ENCODE assay signal across 8 mouse cellular contexts in the genomic region with DNA sequence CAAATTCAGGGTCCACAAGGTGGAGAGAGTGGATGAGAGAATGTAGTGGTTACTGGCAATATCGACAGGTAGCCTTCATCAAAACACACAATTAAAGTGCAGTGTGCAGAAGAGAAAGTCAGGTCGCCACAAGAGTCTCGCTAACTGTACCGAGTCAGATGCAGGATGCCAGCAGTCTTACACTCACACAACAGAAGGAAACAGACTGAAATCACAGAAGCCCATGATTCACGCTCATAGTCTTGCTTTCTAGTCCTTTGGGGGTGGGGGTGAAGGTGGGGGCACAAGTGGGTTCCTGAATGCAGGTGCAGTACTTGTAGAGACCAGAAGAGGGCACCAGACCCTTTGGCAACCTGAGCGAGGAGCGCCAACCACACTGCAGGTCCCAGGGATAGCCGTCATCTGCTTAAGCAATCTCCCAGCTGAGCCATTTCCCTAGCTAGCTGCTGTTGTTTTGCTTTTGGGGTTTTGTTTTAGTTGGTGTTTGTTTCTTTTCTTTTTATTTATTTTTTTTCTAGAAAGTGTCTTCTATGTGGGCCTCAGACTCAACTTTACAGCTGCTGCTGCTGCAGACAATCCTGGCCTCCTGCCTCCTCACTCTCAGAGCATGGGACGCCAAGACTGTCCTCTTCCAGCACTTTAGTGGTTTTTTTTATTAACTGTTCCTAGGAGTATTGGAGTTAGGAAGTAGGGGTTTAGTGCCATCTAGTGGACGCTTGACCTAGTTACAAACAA.
A peak's percentile ranks its signal among the peaks of the same experiment; 100 is the strongest.
DNase-seq lines count a peak whose midpoint lies in the region; ATAC-seq and TF ChIP-seq lines count a peak whose summit lies in the region.

No protein-coding gene starts in this region.

- no peaks in the 10 kb centered on the region for H3K9me3 ChIP-seq in CH12.LX (replicated peaks; ENCODE audit: low read length)
- H3K9me3 ChIP-seq in forebrain, embryonic 10.5 days, result no peaks in the 10 kb centered on the region
- H3K9me3 ChIP-seq in heart, embryonic 15.5 days (replicated peaks), result no peaks in the 10 kb centered on the region
- no peaks in the 10 kb centered on the region for H3K9me3 ChIP-seq in liver, embryonic 14.5 days (ENCODE audit: control insufficient read depth, low read length)
- no peaks in the 10 kb centered on the region for H3K9me3 ChIP-seq in neural tube, embryonic 11.5 days (ENCODE audit: control insufficient read depth, low read length)
- no peaks in the 10 kb centered on the region for H3K9me3 ChIP-seq in stomach, postnatal 0 days (ENCODE audit: control insufficient read depth, low read length)

- peaks cover 5 to 27% of the 10 kb centered on the region in 2 experiments; a peak in 3 of 4 replicates for H3K4me1 ChIP-seq in CH12.LX (ENCODE audit: control insufficient read depth in 1 of 2, insufficient read depth in 2 of 2)
- peaks cover 20% of the 10 kb centered on the region for H3K4me1 ChIP-seq in forebrain, embryonic 10.5 days
- H3K4me1 ChIP-seq in heart, embryonic 15.5 days (replicated peaks), result peaks cover 12% of the 10 kb centered on the region
- no peaks in the 10 kb centered on the region for H3K4me1 ChIP-seq in liver, embryonic 14.5 days (replicated peaks; ENCODE audit: control insufficient read depth in 2 of 2, insufficient read depth in 2 of 2, low read length in 1 of 2)
- peaks cover 7% of the 10 kb centered on the region; the same call in 1 of the 2 replicates for H3K4me1 ChIP-seq in neural tube, embryonic 11.5 days (ENCODE audit: control insufficient read depth, insufficient read depth, low read length)
- H3K4me1 ChIP-seq in stomach, postnatal 0 days (replicated peaks; ENCODE audit: control insufficient read depth, insufficient read depth), result no peaks in the 10 kb centered on the region

- peak; percentile 77 to 90 for TF ChIP-seq CTCF in CH12.LX (conservative IDR thresholded peaks at IDR 0.05 in 1 of 2, IDR thresholded peaks at IDR 0.05 in 1 of 2; ENCODE audit: low read depth in 2 of 2, low read length in 2 of 2)
- peak; percentile 94 for TF ChIP-seq CTCF in liver, embryonic 14.5 days (IDR thresholded peaks at IDR 0.05; ENCODE audit: low read depth)
- peak; percentile 85 for TF ChIP-seq CTCF in stomach, postnatal 0 days (IDR thresholded peaks at IDR 0.05; ENCODE audit: low read depth)

- WGBS in forebrain, embryonic 10.5 days, result 24% methylated on average over 10 of the region's 10 CpGs
- 18% methylated on average over 10 of the region's 10 CpGs for WGBS in heart, embryonic 15.5 days
- 22% methylated on average over 10 of the region's 10 CpGs for WGBS in liver, embryonic 14.5 days (ENCODE audit: insufficient replicate concordance)
- WGBS in neural tube, embryonic 11.5 days, result 20% methylated on average over 10 of the region's 10 CpGs
- WGBS in stomach, postnatal 0 days, result 20% methylated on average over 10 of the region's 10 CpGs

- H3K4me2 ChIP-seq in CH12.LX (ENCODE audit: insufficient read depth, low read depth, poor library complexity, severe bottlenecking), result peak overlapping the region; percentile 93; the same call in 1 of the 2 replicates
- H3K4me2 ChIP-seq in heart, embryonic 15.5 days, result peak overlapping the region; percentile 49
- H3K4me2 ChIP-seq in liver, embryonic 14.5 days (ENCODE audit: low read depth), result peak overlapping the region; percentile 56
- peak overlapping the region; percentile 28; the same call in 1 of the 2 replicates for H3K4me2 ChIP-seq in neural tube, embryonic 11.5 days (ENCODE audit: low read depth)
- H3K4me2 ChIP-seq in stomach, postnatal 0 days (replicated peaks; ENCODE audit: low read depth), result peak overlapping the region; percentile 35; the same call in 1 of the 2 replicates

- peaks cover 0 to 7% of the 10 kb centered on the region in 2 experiments for H3K36me3 ChIP-seq in CH12.LX (replicated peaks in 1 of 2; ENCODE audit: control insufficient read depth in 1 of 2, insufficient read depth in 1 of 2, low read length in 1 of 2)
- no peaks in the 10 kb centered on the region for H3K36me3 ChIP-seq in forebrain, embryonic 10.5 days (replicated peaks)
- H3K36me3 ChIP-seq in heart, embryonic 15.5 days, result peaks cover 8% of the 10 kb centered on the region; the same call in 1 of the 2 replicates
- no peaks in the 10 kb centered on the region for H3K36me3 ChIP-seq in liver, embryonic 14.5 days (replicated peaks; ENCODE audit: control insufficient read depth, insufficient read depth, low read depth)
- H3K36me3 ChIP-seq in neural tube, embryonic 11.5 days (ENCODE audit: control insufficient read depth, insufficient read depth, low read length), result no peaks in the 10 kb centered on the region
- no peaks in the 10 kb centered on the region for H3K36me3 ChIP-seq in stomach, postnatal 0 days (ENCODE audit: control insufficient read depth, insufficient read depth, low read length)

- H3K27ac ChIP-seq in CH12.LX (ENCODE audit: insufficient read depth, low read depth), result no peak overlapping the region
- H3K27ac ChIP-seq in forebrain, embryonic 10.5 days, result 0 out of 2 replicates have a peak overlapping the region, but pooled peaks have one; percentile 36
- peak overlapping the region; percentile 82 for H3K27ac ChIP-seq in heart, embryonic 15.5 days
- H3K27ac ChIP-seq in liver, embryonic 14.5 days, result no peak overlapping the region
- no peak overlapping the region for H3K27ac ChIP-seq in neural tube, embryonic 11.5 days (ENCODE audit: low read depth, low read length)
- peak overlapping the region; percentile 75 for H3K27ac ChIP-seq in stomach, postnatal 0 days (replicated peaks)

- in situ Hi-C loops in CH12.LX (cut with MboI; ENCODE audit: low pct_ligation_motif_present, low pct_unique_long_range_greater_than_20kb, low sequenced_read_pairs), result loop anchor here (10.0 to 25.0 kb wide), 2 partner anchors 235 to 352 kb away; partner anchors contain the start of genes Med21 and Tm7sf3

- TF ChIP-seq POLR2A in CH12.LX (IDR thresholded peaks at IDR 0.05; ENCODE audit: low read depth, low read length), result no peak

- no peaks in the 10 kb centered on the region for H3K79me2 ChIP-seq in CH12.LX (replicated peaks; ENCODE audit: control insufficient read depth, extremely low read depth, insufficient read depth, poor library complexity, severe bottlenecking)

- no peak overlapping the region for H3K4me3 ChIP-seq in CH12.LX (replicated peaks in 1 of 3; ENCODE audit: low read depth in 2 of 3, low read length in 2 of 3, poor library complexity in 1 of 3)
- peak overlapping the region; percentile 32 for H3K4me3 ChIP-seq in forebrain, embryonic 10.5 days
- 0 out of 2 replicates have a peak overlapping the region, but pooled peaks have one; percentile 22 for H3K4me3 ChIP-seq in heart, embryonic 15.5 days
- no peak overlapping the region for H3K4me3 ChIP-seq in liver, embryonic 14.5 days (ENCODE audit: insufficient read depth in 1 of 2, low read depth in 2 of 2, low read length in 2 of 2)
- no peak overlapping the region for H3K4me3 ChIP-seq in neural tube, embryonic 11.5 days (ENCODE audit: low read depth, low read length)
- no peak overlapping the region; the same call in 1 of the 2 replicates for H3K4me3 ChIP-seq in stomach, postnatal 0 days (ENCODE audit: low read depth, low read length)

- dilution Hi-C loops in CH12.LX (cut with MboI; ENCODE audit: extremely low pct_ligation_motif_present, extremely low pct_unique_long_range_greater_than_20kb, low sequenced_read_pairs), result no loop called here

- no peak; the same call in none of the 2 replicates for ATAC-seq in heart, embryonic 15.5 days (replicated peaks; ENCODE audit: insufficient number of reproducible peaks, insufficient read depth, low FRiP score, low read depth)
- peak; percentile 69 for ATAC-seq in liver, embryonic 14.5 days (ENCODE audit: insufficient read depth)
- peak; percentile 75; the same call in 1 of the 2 replicates for ATAC-seq in neural tube, embryonic 11.5 days (ENCODE audit: insufficient read depth, low FRiP score, low TSS enrichment)
- ATAC-seq in stomach, postnatal 0 days (ENCODE audit: low FRiP score, low TSS enrichment), result peak; percentile 86

- DNase-seq in CH12.LX (ENCODE audit: extremely low read depth), result peak; percentile 82
- DNase-seq in c-Kit-negative CD71-positive TER-119-positive erythroid progenitor cells, embryonic 14.5 days (ENCODE audit: low read depth, low spot score), result peak; percentile 65
- peak; percentile 78 for DNase-seq in forebrain, embryonic 10.5 days (ENCODE audit: extremely low spot score, low spot score)
- DNase-seq in kidney, postnatal 25 days, result peak; percentile 79 to 85
- peak; percentile 58 to 65 (median 59) for DNase-seq in liver, embryonic 14.5 days (ENCODE audit: low read depth in 3 of 3, low spot score in 3 of 3)
- DNase-seq in neural tube, embryonic 11.5 days (ENCODE audit: low spot score), result peak; percentile 83
- DNase-seq in stomach, postnatal 0 days (ENCODE audit: low spot score), result peak; percentile 84

- no peaks in the 10 kb centered on the region for H3K27me3 ChIP-seq in CH12.LX (replicated peaks)
- no peaks in the 10 kb centered on the region for H3K27me3 ChIP-seq in forebrain, embryonic 10.5 days (ENCODE audit: poor library complexity, severe bottlenecking)
- no peaks in the 10 kb centered on the region for H3K27me3 ChIP-seq in heart, embryonic 15.5 days
- no peaks in the 10 kb centered on the region for H3K27me3 ChIP-seq in liver, embryonic 14.5 days (ENCODE audit: control insufficient read depth, insufficient read depth, low read length)
- no peaks in the 10 kb centered on the region for H3K27me3 ChIP-seq in neural tube, embryonic 11.5 days (ENCODE audit: control insufficient read depth, insufficient read depth, low read length)
- H3K27me3 ChIP-seq in stomach, postnatal 0 days (ENCODE audit: control insufficient read depth, insufficient read depth, low read length), result no peaks in the 10 kb centered on the region

- no peak for TF ChIP-seq EP300 in CH12.LX (IDR thresholded peaks at IDR 0.05; ENCODE audit: low read length)
- TF ChIP-seq EP300 in liver, embryonic 14.5 days (IDR thresholded peaks at IDR 0.05; ENCODE audit: low read depth), result no peak
- no peak for TF ChIP-seq EP300 in stomach, postnatal 0 days (optimal IDR thresholded peaks at IDR 0.05)

- peak; percentile 82 for TF ChIP-seq RAD21 in CH12.LX (IDR thresholded peaks at IDR 0.05; ENCODE audit: low read depth, low read length)

- 0 out of 2 replicates have a peak overlapping the region, but pooled peaks have one; percentile 22 for H3K9ac ChIP-seq in CH12.LX (ENCODE audit: insufficient read depth, low read depth)
- 0 out of 2 replicates have a peak overlapping the region, but pooled peaks have one; percentile 28 for H3K9ac ChIP-seq in heart, embryonic 15.5 days
- no peak overlapping the region for H3K9ac ChIP-seq in liver, embryonic 14.5 days (replicated peaks)
- no peak overlapping the region for H3K9ac ChIP-seq in neural tube, embryonic 11.5 days (ENCODE audit: low read length)
- H3K9ac ChIP-seq in stomach, postnatal 0 days (ENCODE audit: low read length), result no peak overlapping the region

TF ChIP-seq in CH12.LX, 34 proteins besides CTCF, POLR2A, EP300 and RAD21 (continues in another document):
- TF ChIP-seq JUND (conservative IDR thresholded peaks at IDR 0.05; ENCODE audit: low read depth, low read length) (0 out of 2 replicates have a peak, but pooled peaks have one; percentile 33), ZNF384 (IDR thresholded peaks at IDR 0.05; ENCODE audit: low read depth, low read length) (peak; percentile 31; the same call in 1 of the 2 replicates), TCF12 (IDR thresholded peaks at IDR 0.05; ENCODE audit: low read depth, low read length) (no peak), MAZ (IDR thresholded peaks at IDR 0.05; ENCODE audit: low read depth, low read length) (peak; percentile 87), SMC3 (IDR thresholded peaks at IDR 0.05; ENCODE audit: low read depth, low read length) (peak; percentile 47)

Comparison
In these comparisons a context has a peak if more than half of its experiments do, and no peak if none do; other contexts are left out.
1. H3K27ac ChIP-seq: peak in forebrain, embryonic 10.5 days (single experiment), heart, embryonic 15.5 days (single experiment) and stomach, postnatal 0 days (single experiment); none in CH12.LX (single experiment), liver, embryonic 14.5 days (single experiment) and neural tube, embryonic 11.5 days (single experiment).
2. H3K4me2 ChIP-seq: peak in every context shown above with its lines; median percentile 93 in CH12.LX; 56 in liver, embryonic 14.5 days; 49 in heart, embryonic 15.5 days; 35 in stomach, postnatal 0 days; 28 in neural tube, embryonic 11.5 days.
3. H3K4me3 ChIP-seq: peak in forebrain, embryonic 10.5 days (single experiment) and heart, embryonic 15.5 days (single experiment); none in CH12.LX (0 of 3), liver, embryonic 14.5 days (0 of 2), neural tube, embryonic 11.5 days (single experiment) and stomach, postnatal 0 days (single experiment).
4. H3K9ac ChIP-seq: peak in CH12.LX (single experiment) and heart, embryonic 15.5 days (single experiment); none in liver, embryonic 14.5 days (single experiment), neural tube, embryonic 11.5 days (single experiment) and stomach, postnatal 0 days (single experiment).
5. Peak in every context shown above with its lines, with median percentiles within 50 percentile points of each other: DNase-seq and CTCF ChIP-seq.